Mouse (Mus musculus) thymus, postnatal 10 days (tissue): ENCODE results near the gene Ptch1.

Experiments used
- DNase-seq, 2 experiments: peaks; one replicate each; pipeline ENCODE4 v3.0.0; 2021; ENCODE audit warnings: low spot score in 2 of 2

Gene Ptch1

GRCm38 (mm10) chr13:63563781-63564625, 9.4 kb downstream of the Ptch1 start:
- peak; percentile 50 to 52 for DNase-seq

DNA sequence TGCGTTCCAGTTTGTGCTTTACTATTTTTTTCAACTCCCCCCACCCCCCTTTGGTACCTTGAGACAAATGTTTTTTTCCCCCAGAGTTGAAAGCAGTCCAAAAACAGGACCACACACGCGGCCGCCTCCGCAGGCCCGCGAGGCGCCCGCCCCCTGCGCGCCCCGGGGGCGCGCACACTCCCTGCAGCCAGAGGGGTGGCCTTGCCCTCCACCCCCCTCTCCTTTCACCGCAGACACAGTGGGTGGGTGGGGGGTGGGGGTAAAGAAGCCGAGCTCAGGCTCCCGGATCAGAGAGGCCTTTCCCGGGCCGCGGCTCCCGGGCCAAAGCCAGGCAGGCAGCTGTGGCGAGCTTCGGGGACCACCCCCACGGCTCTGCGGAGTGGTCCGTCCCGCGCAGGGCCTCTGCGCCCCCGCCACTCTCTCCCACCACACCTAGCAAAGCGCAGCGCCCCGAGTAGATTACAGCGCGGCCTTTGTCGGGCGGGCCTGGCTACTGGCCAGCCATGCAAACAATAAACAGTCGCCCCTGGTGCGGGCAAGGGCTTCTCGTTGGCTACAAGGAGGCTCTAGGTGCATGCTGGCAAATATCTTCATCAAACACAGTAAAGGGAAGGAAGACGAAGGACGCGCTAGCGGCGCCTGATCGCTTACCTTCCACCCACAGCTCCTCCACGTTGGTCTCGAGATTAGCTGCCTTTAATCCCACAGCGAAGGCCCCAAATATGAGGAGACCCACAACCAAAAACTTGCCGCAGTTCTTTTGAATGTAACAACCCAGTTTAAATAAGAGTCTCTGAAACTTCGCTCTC, 10.2 kb downstream of the Ptch1 start:
- DNase-seq = peak; percentile 73 to 76

DNA sequence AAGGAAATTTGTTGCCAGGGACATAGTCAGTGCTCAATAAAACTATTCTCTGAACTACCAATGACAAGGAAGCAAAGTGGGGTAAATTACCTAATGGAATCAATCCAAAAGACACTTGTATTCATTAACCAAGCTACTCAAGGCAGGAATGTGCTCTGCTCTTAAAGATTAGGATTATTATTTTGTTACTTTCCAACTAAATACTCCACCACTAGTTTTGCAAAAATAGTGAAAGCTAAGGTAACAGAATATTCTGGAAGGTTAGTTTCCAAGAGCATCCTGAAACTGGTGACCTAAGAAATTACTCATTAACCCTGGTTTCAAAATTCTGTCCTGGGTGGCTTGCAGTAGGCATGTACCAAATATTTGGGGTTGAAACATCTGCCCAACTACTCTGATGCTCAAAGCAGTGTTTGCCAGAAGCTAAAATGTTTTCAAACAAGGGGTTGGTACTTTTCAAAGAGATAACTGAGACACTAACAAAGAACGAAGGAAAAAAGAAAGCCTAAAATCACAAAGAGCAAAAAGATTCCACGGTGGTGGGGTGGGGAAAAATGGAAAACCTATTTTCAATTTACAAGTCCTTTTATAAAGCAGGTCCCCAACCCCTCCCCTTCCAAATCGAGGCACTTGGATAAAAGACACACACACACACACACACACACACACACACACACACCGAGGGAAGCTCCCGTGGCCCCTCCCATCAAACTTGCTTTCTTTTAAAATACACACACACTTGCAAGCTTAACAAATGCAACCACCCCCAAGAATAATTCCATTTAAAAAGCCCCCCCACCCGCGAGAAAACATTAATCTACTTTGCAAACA, 11.0 kb downstream of the Ptch1 start:
- peak; percentile 17 to 33 for DNase-seq

- no peak for DNase-seq
Observed at GRCm38 (mm10) chr13:63558297-63558890, 15.0 kb downstream of the Ptch1 start.

DNA sequence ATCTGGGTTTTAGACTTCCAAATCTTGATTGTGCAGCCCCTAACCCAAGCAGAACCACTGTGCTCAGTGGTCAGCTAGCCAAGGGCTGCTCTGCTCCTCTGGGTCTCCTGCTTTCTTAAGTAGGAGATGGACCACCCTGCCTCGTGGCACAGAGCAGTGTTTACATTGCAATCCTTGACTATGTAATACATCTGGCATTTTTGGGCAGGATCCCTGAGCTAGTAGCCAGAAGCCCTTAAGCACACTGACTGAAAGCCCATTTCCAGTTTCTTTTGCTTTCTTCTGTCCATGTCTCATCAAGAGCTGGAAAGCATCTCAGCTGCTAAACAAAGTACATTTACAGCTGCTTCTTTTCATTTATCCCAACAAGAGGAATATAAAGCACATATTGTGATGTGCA, 17.0 kb downstream of the Ptch1 start:
- no peak for DNase-seq

GRCm38 (mm10) chr13:63555885-63556284, 17.5 kb downstream of the Ptch1 start:
- no peak for DNase-seq

- DNase-seq = no peak
Observed at GRCm38 (mm10) chr13:63554569-63554968, 18.8 kb downstream of the Ptch1 start.

- no peak for DNase-seq
Observed at GRCm38 (mm10) chr13:63553436-63553835, 20.0 kb downstream of the Ptch1 start.

- DNase-seq = peak; percentile 42 to 51
Observed at GRCm38 (mm10) chr13:63552291-63552932, 21.0 kb downstream of the Ptch1 start.

DNA sequence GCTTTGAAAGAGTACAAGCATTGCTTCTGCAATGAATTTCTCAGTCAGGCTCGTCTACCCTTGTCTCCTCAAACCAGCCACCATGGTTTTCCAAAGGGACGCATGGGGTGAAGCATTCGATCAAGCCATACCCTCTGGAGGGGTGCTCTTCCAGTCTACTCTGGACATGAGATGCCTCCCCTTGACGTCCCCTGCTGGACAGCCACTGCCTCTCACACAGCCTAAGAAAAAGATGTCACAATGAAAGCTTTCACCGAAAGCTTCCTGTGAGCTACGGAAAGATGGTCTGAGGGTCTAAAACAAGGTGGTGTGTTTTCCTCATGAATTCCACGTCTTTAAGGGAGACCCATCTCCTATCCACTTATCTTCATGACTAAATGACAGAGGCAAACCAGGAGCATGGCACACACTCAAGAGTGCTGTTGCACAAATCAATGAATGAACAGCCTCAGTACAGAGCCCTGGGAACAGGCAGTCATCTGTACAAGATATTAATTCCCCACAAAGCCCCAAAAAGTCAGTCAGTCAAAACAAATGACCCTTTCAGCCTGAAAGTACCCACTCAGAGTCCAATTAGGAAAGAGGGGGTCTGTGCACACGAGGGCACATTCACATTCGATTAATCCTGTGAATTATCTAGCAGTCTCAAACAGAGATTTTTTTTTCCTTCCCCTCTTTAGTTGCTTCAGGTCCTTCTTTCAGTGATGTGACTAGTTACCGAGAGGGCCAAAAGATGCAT, 21.7 kb downstream of the Ptch1 start:
- DNase-seq = no peak

GRCm38 (mm10) chr13:63550367-63550766, 23.0 kb downstream of the Ptch1 start:
- no peak for DNase-seq

- no peak for DNase-seq
Observed at GRCm38 (mm10) chr13:63549210-63549609, 24.2 kb downstream of the Ptch1 start.

DNA sequence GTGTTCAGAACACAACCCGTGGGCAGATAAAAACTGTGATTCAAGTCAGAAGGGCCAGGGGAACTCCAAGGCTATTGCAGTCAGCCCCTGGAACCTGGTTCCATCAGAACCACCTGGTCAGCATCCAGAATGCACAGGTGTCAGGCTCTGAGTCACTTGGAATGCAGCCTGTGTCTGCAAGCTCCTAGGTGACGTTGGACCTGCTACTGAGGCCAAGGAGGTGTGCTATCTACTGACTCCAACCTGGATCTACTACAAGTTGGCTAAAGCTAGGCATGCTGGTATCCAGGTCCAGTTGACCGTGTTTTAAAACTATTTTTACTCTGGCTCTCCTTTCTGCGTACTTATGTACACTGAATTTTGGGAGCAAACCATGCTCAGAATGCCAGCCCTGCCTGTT, 24.8 kb downstream of the Ptch1 start:
- DNase-seq = no peak

DNA sequence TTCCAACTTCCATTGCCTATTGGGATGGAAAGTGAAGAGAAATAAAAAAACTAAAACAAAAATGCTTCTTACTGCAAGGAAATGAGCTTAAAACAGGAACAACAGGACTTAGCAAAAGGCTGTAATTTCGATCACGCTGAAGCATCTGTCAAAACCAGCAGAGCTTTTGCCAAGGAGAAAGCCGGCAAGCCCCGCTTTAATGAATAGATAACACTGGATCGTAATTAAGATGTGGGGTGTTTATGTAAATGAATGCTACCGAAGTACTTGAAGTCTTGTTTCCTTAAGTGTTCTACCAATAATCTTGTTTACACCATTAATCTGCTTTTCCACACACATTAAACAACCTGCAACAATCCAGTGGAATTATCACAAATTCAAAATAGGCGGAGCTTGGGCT, 28.1 kb downstream of the Ptch1 start:
- no peak for DNase-seq

DNA sequence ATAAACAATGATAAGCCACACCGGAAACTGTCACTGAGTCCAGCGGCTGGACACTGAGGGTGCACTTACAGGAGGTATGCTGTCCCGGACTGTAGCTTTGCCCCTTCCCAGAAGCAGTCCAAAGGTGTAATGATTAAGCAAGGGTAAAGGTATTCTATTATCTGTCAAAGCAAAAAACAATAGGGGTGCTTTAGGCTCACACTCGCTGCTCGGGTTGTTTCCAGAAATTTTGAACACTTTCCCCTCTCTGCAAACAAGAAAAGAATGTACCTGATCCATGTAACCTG, 28.5 kb downstream of the Ptch1 start:
- no peak for DNase-seq

DNA sequence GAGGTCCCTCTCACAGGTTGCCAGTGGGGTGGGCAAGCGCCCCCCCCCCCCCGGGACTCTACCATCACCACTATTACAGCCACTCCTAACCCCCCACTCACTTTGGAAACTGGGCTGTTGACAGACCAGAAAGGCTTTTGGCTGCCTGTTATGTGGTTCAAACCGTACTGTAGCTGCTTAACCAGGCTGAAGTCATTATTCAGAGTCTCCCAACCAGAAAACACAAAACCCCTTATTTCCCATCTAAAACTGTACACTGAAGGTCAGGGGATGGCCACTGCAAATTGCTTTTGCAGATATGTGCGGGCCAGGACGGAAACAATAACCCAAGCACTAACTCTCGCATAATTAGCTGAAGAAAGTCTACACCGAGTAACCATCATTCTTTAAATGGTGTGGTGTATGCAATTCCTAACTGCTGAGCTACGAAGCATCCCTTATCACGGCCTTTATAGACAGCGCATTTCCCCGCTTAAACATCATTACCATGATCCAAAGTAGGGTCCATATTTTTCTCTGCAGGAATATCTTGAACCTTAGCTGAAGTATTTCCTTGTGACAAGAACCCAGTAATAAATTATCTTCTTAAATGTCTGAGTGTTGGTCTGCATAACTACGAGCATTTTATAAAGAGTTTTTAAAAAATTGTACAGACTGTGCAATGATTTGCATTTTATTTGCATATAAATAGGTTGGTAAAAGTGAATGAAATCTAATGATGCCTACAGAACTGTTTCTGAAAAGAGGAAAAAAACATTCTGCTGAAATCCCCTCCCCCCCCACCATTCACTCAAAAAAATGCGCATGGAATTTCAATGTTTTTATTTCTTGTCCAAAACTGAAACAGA, 29.1 kb downstream of the Ptch1 start:
- DNase-seq = no peak

DNA sequence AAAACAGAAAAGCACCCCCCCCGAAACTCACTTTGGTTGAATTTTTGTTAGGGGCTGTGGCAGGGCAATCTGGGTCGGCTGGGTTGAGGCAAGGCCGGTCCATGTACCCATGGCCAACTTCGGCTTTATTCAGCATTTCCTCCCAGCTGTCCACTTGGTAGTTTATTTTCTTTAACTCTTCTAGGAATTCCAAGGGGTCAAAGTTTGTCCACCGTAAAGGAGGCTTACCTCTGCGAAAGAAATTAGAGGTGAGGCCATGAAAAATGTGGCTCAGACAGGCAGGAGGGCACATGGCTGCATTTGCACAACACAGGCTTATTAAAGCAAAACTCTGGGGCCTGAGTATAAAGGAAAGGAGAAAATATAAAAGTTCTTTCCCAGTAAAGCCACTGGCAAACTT, 29.9 kb downstream of the Ptch1 start:
- no peak for DNase-seq

DNA sequence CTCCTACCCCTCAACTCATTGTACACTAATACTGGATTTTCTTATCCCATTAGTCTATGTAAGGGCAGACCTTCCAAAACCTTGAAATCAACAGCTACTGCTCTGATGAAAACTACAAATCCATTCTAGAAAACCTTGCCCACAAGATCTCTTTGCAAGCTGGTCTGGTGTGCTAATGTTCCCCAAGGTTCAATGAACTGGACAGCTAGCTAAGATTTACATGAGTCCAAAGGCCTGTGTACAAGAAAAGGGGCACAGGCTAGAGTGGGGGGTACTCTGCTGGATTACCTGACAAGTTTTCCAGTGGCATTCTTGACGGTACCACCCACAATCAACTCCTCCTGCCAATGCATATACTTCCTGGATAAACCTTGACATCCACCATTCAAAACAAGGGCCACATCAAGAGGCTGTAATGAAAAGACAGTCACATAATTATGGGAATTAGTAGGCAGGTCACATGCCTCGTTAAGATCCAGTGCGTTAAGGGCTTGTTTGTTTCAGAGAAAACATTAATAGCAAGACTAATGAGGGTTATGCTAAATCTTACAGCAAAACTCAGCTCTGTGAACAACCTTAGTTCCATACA, 30.5 kb downstream of the Ptch1 start:
- no peak for DNase-seq

- DNase-seq = no peak
Observed at GRCm38 (mm10) chr13:63541510-63541909, 31.9 kb downstream of the Ptch1 start.
